Mouse (Mus musculus) neural tube, embryonic 15.5 days (tissue): ENCODE measurements around the gene Susd2. TPM values are rescaled to one million over a fixed set of nuclear protein-coding genes. Genes with fewer than 3 reads are reported as not detected.

Source experiments
- ATAC-seq: fragments of 200-750 bp; cut with Nextera tagmentation; 2 replicates; pipeline ENCODE4 v1.8.0; 2017; ENCODE audit warnings: mild to moderate bottlenecking, moderate TSS enrichment, moderate library complexity; ENCODE audit not compliant: low FRiP score
- H3K27ac ChIP-seq: fragments of 300-500 bp; sonication (generic); replicated peaks from 2 replicates; pipeline ENCODE4 v1.5.1; 2015; ENCODE audit warnings: mild to moderate bottlenecking, inconsistent platforms
- H3K27me3 ChIP-seq: fragments of 300-500 bp; sonication (generic); replicated peaks from 2 replicates; pipeline ENCODE4 v1.6.1; 2015; ENCODE audit warnings: inconsistent platforms
- H3K36me3 ChIP-seq: fragments of 300-500 bp; sonication (generic); 2 replicates; pipeline ENCODE4 v1.6.1; 2015; ENCODE audit warnings: inconsistent platforms
- H3K4me1 ChIP-seq: fragments of 300-500 bp; sonication (generic); 2 replicates; pipeline ENCODE4 v1.6.1; 2015; ENCODE audit warnings: inconsistent platforms
- H3K4me2 ChIP-seq: fragments of 300-500 bp; sonication (generic); 2 replicates; pipeline ENCODE4 v1.6.1; 2015; ENCODE audit warnings: inconsistent platforms, mild to moderate bottlenecking, moderate library complexity
- H3K4me3 ChIP-seq: fragments of 300-500 bp; sonication (generic); replicated peaks from 2 replicates; pipeline ENCODE4 v1.5.1; 2015; ENCODE audit warnings: mild to moderate bottlenecking, inconsistent platforms
- H3K9ac ChIP-seq: fragments of 300-500 bp; sonication (generic); replicated peaks from 2 replicates; pipeline ENCODE4 v1.6.1; 2015; ENCODE audit warnings: mild to moderate bottlenecking, inconsistent platforms
- H3K9me3 ChIP-seq: fragments of 300-500 bp; sonication (generic); replicated peaks from 2 replicates; pipeline ENCODE4 v1.6.1; 2016; ENCODE audit warnings: inconsistent platforms
- WGBS: fragments of 180-500 bp; shearing (Covaris S2); methylation state at CpG from one replicate; pipeline ENCODE4 v1.1.7; 2015; ENCODE audit warnings: mixed read lengths; 5-methylcytosine and 5-hydroxymethylcytosine counted together
- polyA plus RNA-seq: library from polyadenylated mRNA; unstranded; fragments of >200 nt; fragmentation: Nextera tagmentation; extraction: Ambion mirVana; gene quantifications from 2 replicates; pipeline ENCODE4 v1.2.1, GENCODE M21; 2015

Susd2 gene
- polyA plus RNA-seq, 1 experiment from 2014 or later: 16.9 TPM

- Histone ChIP-seq H3K9me3 (no peaks in the 10 kb centered on the region), H3K9ac (no peak overlapping the region), H3K36me3 (no peaks in the 10 kb centered on the region), H3K4me1 (no peaks in the 10 kb centered on the region), H3K27ac (no peak overlapping the region), H3K4me3 (no peak overlapping the region), H3K27me3 (no peaks in the 10 kb centered on the region), H3K4me2 (no peak overlapping the region)
- 93% methylated on average over 4 of the region's 4 CpGs for WGBS
- no peak for ATAC-seq
Measured at GRCm38 (mm10) chr10:75616044-75616443, 27.8 kb downstream of the Susd2 start.

DNA sequence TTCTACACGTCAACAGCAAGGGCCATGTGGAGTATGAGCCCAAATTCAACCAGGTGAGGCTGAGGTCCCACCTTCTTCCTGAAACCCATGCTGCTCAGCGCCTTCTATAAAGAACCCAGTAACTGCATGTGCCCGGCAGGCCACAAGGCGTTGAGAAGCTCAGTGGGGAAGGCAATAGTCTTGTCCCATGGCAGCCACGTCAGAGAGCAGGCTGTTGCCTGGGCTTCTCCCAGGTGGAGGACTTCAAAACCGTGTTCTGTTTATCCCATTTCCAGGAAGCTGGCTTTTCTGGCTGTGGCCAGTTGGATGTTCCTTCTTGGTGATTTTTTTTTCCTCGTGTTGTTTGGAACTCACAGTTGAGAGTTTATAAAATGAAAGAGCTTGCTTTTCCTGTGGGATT is 33.3 kb downstream of the Susd2 start:
- Histone ChIP-seq H3K27ac (no peak overlapping the region), H3K4me3 (no peak overlapping the region), H3K9ac (no peak overlapping the region), H3K9me3 (no peaks in the 10 kb centered on the region), H3K27me3 (no peaks in the 10 kb centered on the region), H3K4me1 (no peaks in the 10 kb centered on the region), H3K4me2 (no peak overlapping the region), H3K36me3 (no peaks in the 10 kb centered on the region)
- ATAC-seq: no peak
- WGBS: 65% methylated on average over 7 of the region's 7 CpGs

GRCm38 (mm10) chr10:75608975-75609374 is 34.8 kb downstream of the Susd2 start:
- Histone ChIP-seq H3K27me3 (no peaks in the 10 kb centered on the region), H3K27ac (no peak overlapping the region), H3K36me3 (no peaks in the 10 kb centered on the region), H3K9ac (no peak overlapping the region), H3K4me2 (no peak overlapping the region), H3K4me1 (no peaks in the 10 kb centered on the region), H3K4me3 (no peak overlapping the region), H3K9me3 (no peaks in the 10 kb centered on the region)
- ATAC-seq: no peak
- 96% methylated on average over 11 of the region's 11 CpGs for WGBS

DNA sequence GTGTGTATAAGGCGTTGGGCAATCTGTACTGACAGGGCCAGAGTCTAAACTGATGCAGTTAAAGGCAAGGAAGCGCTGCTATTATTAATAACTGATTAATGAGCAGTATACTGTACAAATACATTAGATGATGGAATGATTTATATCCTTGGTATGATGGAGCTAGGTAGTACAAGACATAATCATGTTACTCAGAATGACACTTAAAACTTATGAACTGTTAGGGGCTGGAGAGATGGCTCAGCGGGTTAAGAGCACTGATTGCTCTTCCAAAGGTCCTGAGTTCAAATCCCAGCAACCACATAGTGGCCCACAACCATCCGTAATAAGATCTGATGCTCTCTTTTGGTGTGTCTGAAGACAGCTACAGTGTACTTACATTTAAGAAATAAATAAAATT is 36.6 kb downstream of the Susd2 start:
- Histone ChIP-seq H3K36me3 (no peaks in the 10 kb centered on the region), H3K9ac (no peak overlapping the region), H3K4me1 (no peaks in the 10 kb centered on the region), H3K27ac (no peak overlapping the region), H3K4me2 (no peak overlapping the region), H3K27me3 (no peaks in the 10 kb centered on the region), H3K4me3 (no peak overlapping the region), H3K9me3 (no peaks in the 10 kb centered on the region)
- no peak for ATAC-seq
- 87% methylated on average over 4 of the region's 4 CpGs for WGBS

- H3K36me3 ChIP-seq: no peaks in the 10 kb centered on the region
- no peak overlapping the region for H3K9ac ChIP-seq
- no peaks in the 10 kb centered on the region for H3K27me3 ChIP-seq
- 42% methylated on average over 11 of the region's 11 CpGs for WGBS
- no peak for ATAC-seq
- H3K27ac ChIP-seq: no peak overlapping the region
- no peak overlapping the region for H3K4me3 ChIP-seq
- H3K4me1 ChIP-seq: no peaks in the 10 kb centered on the region
- H3K4me2 ChIP-seq: no peak overlapping the region
- no peaks in the 10 kb centered on the region for H3K9me3 ChIP-seq
Measured at GRCm38 (mm10) chr10:75605162-75605846, 38.5 kb downstream of the Susd2 start.

GRCm38 (mm10) chr10:75600189-75600730 is 43.5 kb downstream of the Susd2 start:
- Histone ChIP-seq H3K27me3 (no peaks in the 10 kb centered on the region), H3K36me3 (no peaks in the 10 kb centered on the region), H3K4me1 (no peaks in the 10 kb centered on the region), H3K9me3 (no peaks in the 10 kb centered on the region), H3K27ac (no peak overlapping the region), H3K9ac (no peak overlapping the region), H3K4me2 (no peak overlapping the region), H3K4me3 (no peak overlapping the region)
- ATAC-seq: no peak
- 84% methylated on average over 7 of the region's 7 CpGs for WGBS

DNA sequence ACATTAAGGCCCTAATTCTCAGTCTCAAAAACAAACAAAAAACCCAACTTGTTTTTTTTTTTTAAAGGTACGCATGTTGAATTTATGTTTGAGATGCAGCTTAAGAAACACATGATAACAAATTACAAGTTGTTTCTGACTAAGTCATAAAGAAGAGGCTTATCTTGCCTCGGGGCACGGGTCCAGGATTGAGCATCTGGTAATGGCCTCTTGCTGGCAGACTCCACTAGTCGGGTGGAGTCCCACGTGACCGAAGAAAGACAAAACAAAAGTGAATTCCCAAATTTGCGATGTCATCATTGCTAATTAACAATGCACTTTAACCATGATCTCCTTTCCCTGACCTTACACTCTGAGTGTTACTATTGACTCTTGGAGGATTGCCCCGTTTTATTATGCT is 47.8 kb downstream of the Susd2 start:
- no peaks in the 10 kb centered on the region for H3K27me3 ChIP-seq
- H3K27ac ChIP-seq: no peak overlapping the region
- no peak for ATAC-seq
- WGBS: 76% methylated on average over 8 of the region's 8 CpGs
- no peaks in the 10 kb centered on the region for H3K4me1 ChIP-seq
- no peak overlapping the region for H3K4me3 ChIP-seq
- no peaks in the 10 kb centered on the region for H3K36me3 ChIP-seq
- no peaks in the 10 kb centered on the region for H3K9me3 ChIP-seq
- no peak overlapping the region for H3K9ac ChIP-seq
- H3K4me2 ChIP-seq: no peak overlapping the region

DNA sequence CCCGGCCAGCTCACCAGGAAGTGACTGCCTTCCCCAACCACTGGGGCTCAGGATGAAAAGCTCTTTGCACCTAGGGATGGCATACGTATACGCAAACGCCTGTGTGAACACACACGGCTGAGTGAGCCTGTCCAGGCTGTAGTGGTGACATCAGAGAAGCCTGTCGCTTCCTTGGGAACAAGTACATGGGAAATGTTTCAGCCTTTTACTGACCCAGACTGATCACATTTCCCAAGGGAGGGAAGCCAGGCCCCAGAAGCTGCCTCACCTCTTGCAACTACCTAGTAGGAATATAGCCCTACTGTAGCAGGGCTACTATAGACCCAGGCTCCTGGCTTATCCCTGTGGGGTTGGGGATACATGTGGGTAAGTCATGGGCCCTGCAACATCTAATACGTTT is 51.2 kb downstream of the Susd2 start:
- no peak for ATAC-seq
- Histone ChIP-seq H3K4me3 (no peak overlapping the region), H3K9me3 (no peaks in the 10 kb centered on the region), H3K27ac (no peak overlapping the region), H3K9ac (no peak overlapping the region), H3K4me1 (peaks cover 8% of the 10 kb centered on the region; the same call in 1 of the 2 replicates), H3K36me3 (no peaks in the 10 kb centered on the region), H3K4me2 (no peak overlapping the region), H3K27me3 (no peaks in the 10 kb centered on the region)
- WGBS: 83% methylated on average over 7 of the region's 7 CpGs

DNA sequence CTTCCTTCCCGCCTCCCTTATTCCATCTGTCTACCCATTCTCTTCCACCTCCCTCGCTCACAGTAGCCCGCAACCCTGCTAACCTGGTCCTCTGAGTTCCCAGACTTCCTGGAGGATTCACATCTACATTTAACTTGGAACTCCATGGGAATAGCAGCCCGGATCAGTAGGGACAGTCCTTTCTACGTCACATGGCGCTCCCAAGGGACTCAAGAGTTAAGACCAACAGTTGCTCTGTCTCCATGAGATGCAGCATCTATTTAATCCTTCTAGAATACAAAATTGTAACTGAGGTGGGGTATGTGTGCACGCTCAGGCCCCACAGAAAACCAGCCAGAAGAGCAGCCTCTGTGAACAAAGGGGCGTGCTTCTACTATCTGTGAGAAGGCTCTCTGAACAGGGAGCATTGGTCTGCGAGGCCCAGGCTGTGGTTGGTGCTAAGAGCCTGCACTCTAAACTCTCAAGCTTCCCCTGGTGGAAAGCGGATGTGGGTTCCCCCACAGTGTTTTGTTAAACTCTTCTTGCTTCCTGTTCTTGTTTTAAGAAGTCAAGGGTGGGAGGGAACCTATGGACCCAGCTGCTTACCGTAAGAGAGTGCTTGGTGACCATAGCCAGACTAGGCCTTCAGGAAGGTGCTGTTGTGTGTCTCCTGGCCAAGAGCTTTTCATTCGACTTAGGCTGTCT is 52.5 kb downstream of the Susd2 start:
- H3K9me3 ChIP-seq: no peaks in the 10 kb centered on the region
- H3K27ac ChIP-seq: no peak overlapping the region
- H3K4me1 ChIP-seq: peaks cover 12% of the 10 kb centered on the region
- no peak for ATAC-seq
- no peaks in the 10 kb centered on the region for H3K36me3 ChIP-seq
- H3K27me3 ChIP-seq: no peaks in the 10 kb centered on the region
- H3K4me3 ChIP-seq: no peak overlapping the region
- H3K4me2 ChIP-seq: no peak overlapping the region
- WGBS: 79% methylated on average over 12 of the region's 12 CpGs
- H3K9ac ChIP-seq: no peak overlapping the region

DNA sequence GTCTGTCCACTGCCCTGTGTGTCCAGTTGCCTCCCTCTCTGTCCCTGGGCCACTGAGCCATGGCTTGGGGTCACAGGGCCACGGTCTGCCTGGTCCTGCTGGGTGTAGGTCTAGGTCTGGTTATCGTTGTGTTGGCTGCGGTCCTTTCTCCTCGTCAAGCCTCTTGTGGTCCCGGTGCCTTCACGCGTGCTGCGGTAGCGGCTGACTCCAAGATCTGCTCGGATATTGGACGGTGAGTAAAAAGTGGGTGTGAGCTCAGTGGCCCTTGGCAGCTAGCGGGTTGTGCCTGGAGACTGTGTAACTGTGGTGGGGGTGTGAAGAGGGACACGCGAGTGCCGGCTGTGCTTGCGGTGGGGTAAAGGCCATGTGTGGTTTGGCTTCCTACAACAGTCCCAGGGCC is 54.2 kb downstream of the Susd2 start:
- ATAC-seq: no peak
- H3K4me2 ChIP-seq: no peak overlapping the region
- no peak overlapping the region for H3K9ac ChIP-seq

DNA sequence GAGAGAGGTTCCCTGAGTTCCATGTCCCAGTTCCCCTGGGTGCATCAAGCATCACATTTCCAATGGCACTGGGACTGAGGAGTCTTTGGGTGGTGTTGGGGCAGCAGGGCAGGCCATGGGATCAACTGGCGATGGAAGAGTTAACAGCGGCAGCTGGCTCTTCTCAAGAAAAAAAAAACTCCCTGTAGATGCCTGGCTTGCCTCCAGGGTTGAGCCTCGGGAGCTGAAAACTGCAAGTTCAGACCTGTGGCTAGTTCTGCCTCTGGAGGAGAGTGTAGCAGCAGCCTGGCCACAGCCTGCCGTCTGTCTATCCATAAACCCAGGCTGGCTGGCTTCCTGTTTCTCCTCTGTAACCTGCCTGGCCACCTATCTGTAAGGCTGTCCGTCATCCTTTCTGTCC is 54.7 kb downstream of the Susd2 start, which contains the start of gene Ggt5:
Gene Ggt5 (plus strand): TSS at position 212 of the 400 bp plus-strand sequence.
- ATAC-seq: no peak
- WGBS: 37% methylated on average over 5 of the region's 5 CpGs
- 0 out of 2 replicates have a peak, but pooled peaks cover 4% of the 10 kb centered on the region for H3K27me3 ChIP-seq
- no peaks in the 10 kb centered on the region for H3K9me3 ChIP-seq
- H3K36me3 ChIP-seq: no peaks in the 10 kb centered on the region
- no peak within 1 kb of the TSS for H3K4me2 ChIP-seq
- no peak within 1 kb of the TSS for H3K9ac ChIP-seq
- H3K27ac ChIP-seq: no peak within 1 kb of the TSS
- H3K4me3 ChIP-seq: no peak within 1 kb of the TSS
- H3K4me1 ChIP-seq: peaks cover 19% of the 10 kb centered on the region

More for the DNA sequence above, 54.2 kb downstream of the Susd2 start:
- Histone ChIP-seq H3K4me3 (no peak overlapping the region), H3K9me3 (no peaks in the 10 kb centered on the region), H3K27me3 (0 out of 2 replicates have a peak, but pooled peaks cover 4% of the 10 kb centered on the region), H3K27ac (no peak overlapping the region), H3K36me3 (no peaks in the 10 kb centered on the region), H3K4me1 (peaks cover 19% of the 10 kb centered on the region)
- WGBS: 86% methylated on average over 16 of the region's 16 CpGs

DNA sequence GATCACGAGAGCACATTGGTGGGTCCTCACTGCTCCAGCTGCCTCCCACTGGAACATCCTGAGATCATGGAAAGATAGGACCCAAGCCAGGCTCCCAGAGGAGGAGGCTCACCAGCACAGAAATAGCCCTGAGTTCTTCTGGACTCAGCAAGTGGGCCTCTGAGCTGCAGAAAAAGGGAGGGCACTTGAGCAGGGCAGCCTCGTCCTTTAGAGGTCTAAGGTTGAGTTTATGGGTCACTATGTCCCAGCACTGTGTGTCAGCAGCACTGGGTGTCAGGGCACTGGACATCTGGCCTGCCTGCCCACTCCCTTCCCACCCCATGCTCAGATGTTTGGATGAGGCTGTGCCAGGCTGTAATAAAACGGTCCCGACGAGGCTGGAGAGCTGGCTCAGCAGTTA is 55.5 kb downstream of the Susd2 start:
- H3K4me1 ChIP-seq: peaks cover 19% of the 10 kb centered on the region
- 0 out of 2 replicates have a peak, but pooled peaks cover 4% of the 10 kb centered on the region for H3K27me3 ChIP-seq
- no peaks in the 10 kb centered on the region for H3K9me3 ChIP-seq
- no peak overlapping the region for H3K9ac ChIP-seq
- no peak for ATAC-seq
- no peaks in the 10 kb centered on the region for H3K36me3 ChIP-seq
- no peak overlapping the region for H3K27ac ChIP-seq
- no peak overlapping the region for H3K4me3 ChIP-seq
- 54% methylated on average over 5 of the region's 5 CpGs for WGBS
- H3K4me2 ChIP-seq: no peak overlapping the region
